Mouse (Mus musculus) liver, postnatal 0 days (tissue): ENCODE measurements around the gene Pfkl. TPM values are rescaled to one million over a fixed set of nuclear protein-coding genes. Genes with fewer than 3 reads are reported as not detected.

ENCODE experiments used
- ATAC-seq: fragments of 200-750 bp; cut with Nextera tagmentation; 2 replicates; pipeline ENCODE4 v1.8.0; 2017; ENCODE audit warnings: mild to moderate bottlenecking, moderate library complexity
- DNase-seq: peaks from one replicate; pipeline ENCODE4 v3.0.0-alpha.2; 2016
- H3K27ac ChIP-seq: fragments of 300-500 bp; sonication (generic); 2 replicates; pipeline ENCODE4 v1.5.1; 2014; ENCODE audit warnings: antibody characterized with exemption, moderate library complexity, mild to moderate bottlenecking, low read depth
- H3K27me3 ChIP-seq: fragments of 300-500 bp; sonication (generic); 2 replicates; pipeline ENCODE4 v1.6.1; 2014; ENCODE audit warnings: low read length, control low read depth, mixed read lengths; ENCODE audit not compliant: insufficient read depth
- H3K36me3 ChIP-seq: fragments of 300-500 bp; sonication (generic); replicated peaks from 2 replicates; pipeline ENCODE4 v1.6.1; 2014; ENCODE audit warnings: mild to moderate bottlenecking, control low read depth, low read length, moderate library complexity, mixed read lengths; ENCODE audit not compliant: insufficient read depth
- H3K4me1 ChIP-seq: fragments of 300-500 bp; sonication (generic); 2 replicates; pipeline ENCODE4 v1.6.1; 2014; ENCODE audit warnings: antibody characterized with exemption, mild to moderate bottlenecking, control low read depth; ENCODE audit not compliant: insufficient read depth
- H3K4me2 ChIP-seq: fragments of 300-500 bp; sonication (generic); 2 replicates; pipeline ENCODE4 v1.6.1; 2014; ENCODE audit warnings: low read depth, mild to moderate bottlenecking, low read length, moderate library complexity, mixed read lengths
- H3K4me3 ChIP-seq: fragments of 300-500 bp; sonication (generic); 2 replicates; pipeline ENCODE4 v1.5.1; 2014; ENCODE audit warnings: low read depth, low read length
- H3K9ac ChIP-seq: fragments of 300-500 bp; sonication (generic); replicated peaks from 2 replicates; pipeline ENCODE4 v1.6.1; 2014; ENCODE audit warnings: mild to moderate bottlenecking, moderate library complexity
- H3K9me3 ChIP-seq: fragments of 300-500 bp; sonication (generic); 2 replicates; pipeline ENCODE4 v1.6.1; 2016; ENCODE audit warnings: mild to moderate bottlenecking, control low read depth, low read length, mixed read lengths
- CTCF ChIP-seq: sonication (generic); IDR thresholded peaks from 2 replicates; pipeline ENCODE4 v1.5.1; 2016; ENCODE audit warnings: antibody characterized with exemption, low read depth
- EP300 ChIP-seq: IDR thresholded peaks from 2 replicates; pipeline ENCODE4 v1.6.1; 2016; ENCODE audit warnings: antibody characterized with exemption, low read depth, mild to moderate bottlenecking
- WGBS: fragments of 180-500 bp; shearing (Covaris S2); extraction: QIAGEN DNeasy Blood & Tissue Kit; methylation state at CpG from one replicate; pipeline ENCODE4 v1.1.7; 2014; ENCODE audit not compliant: insufficient replicate concordance; 5-methylcytosine and 5-hydroxymethylcytosine counted together
- polyA plus RNA-seq: library from polyadenylated mRNA; unstranded; fragments of >200 nt; fragmentation: Nextera tagmentation; extraction: Ambion mirVana; gene quantifications from 2 replicates; pipeline ENCODE4 v1.2.1, GENCODE M21; 2015

Pfkl gene
- polyA plus RNA-seq, 1 experiment from 2014 or later = 31.3 TPM

- H3K27ac ChIP-seq = no peak overlapping the region; the same call in 1 of the 2 replicates
- ATAC-seq = peak; percentile 16; the same call in 1 of the 2 replicates
- no peak overlapping the region for H3K9ac ChIP-seq
- H3K27me3 ChIP-seq = no peaks in the 10 kb centered on the region
- DNase-seq = no peak
- WGBS = 16% methylated on average over 4 of the region's 4 CpGs
- no peaks in the 10 kb centered on the region for H3K9me3 ChIP-seq
- H3K4me3 ChIP-seq = no peak overlapping the region
- peaks cover 22% of the 10 kb centered on the region for H3K4me1 ChIP-seq
- no peaks in the 10 kb centered on the region for H3K36me3 ChIP-seq
- H3K4me2 ChIP-seq = no peak overlapping the region
- TF ChIP-seq CTCF (no peak), EP300 (no peak)
Observed at GRCm38 (mm10) chr10:77975653-77976052, 34.2 kb downstream of the Pfkl start.

GRCm38 (mm10) chr10:77974811-77975210 lies 35.1 kb downstream of the Pfkl start:
- Histone ChIP-seq H3K4me2 (no peak overlapping the region), H3K9ac (no peak overlapping the region), H3K9me3 (no peaks in the 10 kb centered on the region), H3K27ac (no peak overlapping the region), H3K4me1 (peaks cover 23% of the 10 kb centered on the region), H3K4me3 (no peak overlapping the region), H3K36me3 (no peaks in the 10 kb centered on the region), H3K27me3 (peaks cover 7% of the 10 kb centered on the region; the same call in 1 of the 2 replicates)
- DNase-seq (no peak), ATAC-seq (no peak)
- 52% methylated on average over 5 of the region's 5 CpGs for WGBS
- no peak for TF ChIP-seq EP300
- TF ChIP-seq CTCF = no peak

GRCm38 (mm10) chr10:77974323-77974722 lies 35.6 kb downstream of the Pfkl start:
- Histone ChIP-seq H3K27me3 (peaks cover 12% of the 10 kb centered on the region; the same call in 1 of the 2 replicates), H3K36me3 (no peaks in the 10 kb centered on the region), H3K4me2 (no peak overlapping the region), H3K27ac (no peak overlapping the region), H3K4me1 (peaks cover 26% of the 10 kb centered on the region), H3K4me3 (no peak overlapping the region), H3K9me3 (no peaks in the 10 kb centered on the region), H3K9ac (no peak overlapping the region)
- TF ChIP-seq CTCF (no peak), EP300 (no peak)
- DNase-seq = no peak
- no peak for ATAC-seq
- 53% methylated on average over 5 of the region's 5 CpGs for WGBS

- WGBS = 49% methylated on average over 17 of the region's 17 CpGs
- no peaks in the 10 kb centered on the region for H3K36me3 ChIP-seq
- H3K9ac ChIP-seq = no peak overlapping the region
- peaks cover 15% of the 10 kb centered on the region for H3K4me1 ChIP-seq
- no peak overlapping the region for H3K4me2 ChIP-seq
- no peak overlapping the region for H3K4me3 ChIP-seq
- DNase-seq = peak; percentile 57
- H3K9me3 ChIP-seq = no peaks in the 10 kb centered on the region
- TF ChIP-seq EP300 = no peak
- peak; percentile 49 for TF ChIP-seq CTCF
- H3K27me3 ChIP-seq = peaks cover 22% of the 10 kb centered on the region
- H3K27ac ChIP-seq = 0 out of 2 replicates have a peak overlapping the region, but pooled peaks have one; percentile 12
- ATAC-seq = no peak
Observed at GRCm38 (mm10) chr10:77971709-77972553, 38.0 kb downstream of the Pfkl start.

- WGBS = 35% methylated on average over 10 of the region's 10 CpGs
- no peak for TF ChIP-seq CTCF
- TF ChIP-seq EP300 = no peak
Observed at GRCm38 (mm10) chr10:77971191-77971590, 38.7 kb downstream of the Pfkl start.

GRCm38 (mm10) chr10:77970481-77970880 lies 39.4 kb downstream of the Pfkl start, which contains the start of gene Trpm2:
TSS of gene Trpm2 (minus strand) at chr10:77970563.
- no peak within 1 kb of the TSS for H3K9ac ChIP-seq
- H3K27me3 ChIP-seq = peaks cover 22% of the 10 kb centered on the region
- ATAC-seq = peak; percentile 65
- peak; percentile 55 for DNase-seq
- H3K4me1 ChIP-seq = peaks cover 14% of the 10 kb centered on the region
- H3K4me3 ChIP-seq = peak within 1 kb of the TSS; percentile 25
- 30% methylated on average over 6 of the region's 6 CpGs for WGBS
- TF ChIP-seq CTCF (no peak), EP300 (peak; percentile 19; the same call in 1 of the 2 replicates)
- H3K9me3 ChIP-seq = no peaks in the 10 kb centered on the region
- peak within 1 kb of the TSS; percentile 52 for H3K4me2 ChIP-seq
- peak within 1 kb of the TSS; percentile 56 for H3K27ac ChIP-seq
- H3K36me3 ChIP-seq = no peaks in the 10 kb centered on the region

More at GRCm38 (mm10) chr10:77971191-77971590, 38.7 kb downstream of the Pfkl start:
- Histone ChIP-seq H3K9ac (no peak overlapping the region), H3K4me1 (peaks cover 15% of the 10 kb centered on the region), H3K4me2 (peak overlapping the region; percentile 6; the same call in 1 of the 2 replicates), H3K27ac (0 out of 2 replicates have a peak overlapping the region, but pooled peaks have one; percentile 11), H3K9me3 (no peaks in the 10 kb centered on the region), H3K36me3 (no peaks in the 10 kb centered on the region), H3K27me3 (peaks cover 22% of the 10 kb centered on the region), H3K4me3 (no peak overlapping the region)
- ATAC-seq (peak; percentile 16), DNase-seq (peak; percentile 54)
